Mouse (Mus musculus) v-Abl transformed pro-B cells (cell line): ENCODE data around the gene Wasf2.

Source experiments
- in situ Hi-C, 2 experiments: fragments of 400-800 bp; cut with MboI; formaldehyde crosslinking; loops; one replicate each; pipeline ENCODE4 v1.15.1; 2025; ENCODE audit not compliant: unreplicated experiment in 2 of 2

Wasf2 gene

DNA sequence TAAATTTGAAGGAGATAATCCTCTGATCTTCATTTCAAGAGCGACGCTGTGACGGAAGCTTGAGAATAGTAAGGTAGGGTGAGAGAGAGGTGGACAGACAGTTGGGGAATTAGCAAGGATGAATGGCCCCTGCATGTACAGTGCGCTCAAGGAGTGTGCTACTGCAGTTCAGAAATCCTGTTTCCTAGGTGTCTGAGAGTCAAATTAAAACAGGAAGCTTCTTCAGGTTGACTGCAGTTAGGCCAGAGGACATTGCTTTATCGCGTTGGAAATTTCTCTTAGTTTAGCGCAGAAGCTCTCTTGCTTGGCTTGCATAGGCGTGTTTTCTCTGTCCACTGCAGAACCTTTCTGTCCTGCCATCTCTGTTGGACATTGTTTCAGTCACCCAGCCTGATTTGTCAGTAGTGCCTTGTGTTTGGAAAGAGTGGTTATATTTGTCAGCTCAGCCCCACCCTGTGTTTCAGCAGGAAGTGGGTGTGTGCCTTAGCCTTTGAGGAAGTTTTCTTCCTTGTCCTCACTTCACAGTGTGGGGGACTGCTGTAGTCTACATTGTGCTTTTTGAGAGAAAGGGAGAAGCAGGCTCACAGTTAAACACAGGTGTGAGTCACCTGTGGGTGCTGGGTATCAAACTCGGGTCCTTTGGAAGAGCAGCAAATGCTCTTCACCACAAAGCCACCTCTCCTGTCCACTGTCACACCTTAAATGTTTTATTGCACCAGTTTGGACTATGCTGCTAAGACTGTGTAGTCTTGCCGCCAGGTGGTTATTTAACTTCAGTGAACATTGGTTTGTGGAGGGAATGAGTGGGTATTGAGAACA, 39.1 kb downstream of the Wasf2 start:
- in situ Hi-C loops: no loop called here

DNA sequence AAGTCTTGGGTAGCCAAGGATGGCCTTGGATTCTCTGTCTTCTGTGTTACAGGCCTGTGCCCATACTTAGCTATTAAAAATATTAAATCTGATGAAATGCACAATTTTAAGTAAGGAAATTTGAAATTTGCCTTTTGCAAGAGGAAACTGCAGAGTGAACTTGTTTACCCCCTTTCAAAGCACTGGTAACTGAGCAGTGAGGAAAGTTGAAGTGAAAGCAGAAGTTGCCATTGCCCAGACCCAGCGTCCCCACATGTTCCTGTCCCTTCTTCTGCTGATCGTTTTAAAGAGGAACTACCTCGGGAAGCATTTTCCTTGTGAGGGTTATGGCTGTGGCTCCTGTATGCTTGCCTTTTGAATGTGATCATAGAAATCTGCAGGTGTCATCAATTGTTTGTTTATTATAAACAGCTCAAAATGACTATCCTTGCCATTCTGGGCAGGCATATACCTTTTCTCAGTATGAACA, 39.8 kb downstream of the Wasf2 start:
- in situ Hi-C loops: no loop called here

DNA sequence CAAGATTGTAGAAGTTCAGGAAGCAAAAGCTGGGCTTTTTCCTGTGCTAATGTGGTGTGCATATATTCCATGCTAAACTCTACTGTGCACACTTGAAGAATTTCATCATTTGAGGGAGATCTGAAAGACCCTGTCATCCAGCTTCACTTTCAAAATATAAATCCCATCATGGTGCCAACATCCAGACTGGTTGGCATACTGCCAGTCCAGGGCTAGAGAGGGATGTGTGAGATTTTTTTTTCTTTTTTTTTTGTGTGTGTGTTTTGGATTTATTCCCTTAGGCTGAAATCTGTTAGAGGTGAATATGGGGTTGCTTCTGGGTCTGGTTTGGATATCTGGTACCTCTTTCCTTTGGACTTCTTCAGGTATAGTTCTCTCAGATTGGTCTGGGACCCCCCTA, 40.3 kb downstream of the Wasf2 start:
- in situ Hi-C loops: no loop called here

DNA sequence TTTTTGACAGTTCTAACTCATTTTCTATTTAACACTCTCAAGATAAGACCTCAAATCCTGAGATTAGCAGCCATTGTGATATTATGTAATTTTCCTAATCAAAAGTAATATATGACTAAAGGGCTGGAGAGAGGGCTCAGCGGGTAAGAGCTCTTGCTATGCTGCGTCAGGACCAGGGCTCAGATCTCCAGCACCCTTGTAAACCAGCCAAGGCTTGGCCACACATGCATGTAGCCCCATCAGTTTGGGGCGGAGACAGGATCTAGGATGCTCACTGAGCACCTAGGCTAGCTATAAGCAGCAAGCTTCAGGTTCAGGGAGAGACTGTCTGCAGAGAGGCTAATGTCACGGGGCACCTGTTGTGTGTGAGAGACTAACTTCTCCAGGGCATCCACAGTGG, 42.1 kb downstream of the Wasf2 start:
- in situ Hi-C loops: no loop called here

DNA sequence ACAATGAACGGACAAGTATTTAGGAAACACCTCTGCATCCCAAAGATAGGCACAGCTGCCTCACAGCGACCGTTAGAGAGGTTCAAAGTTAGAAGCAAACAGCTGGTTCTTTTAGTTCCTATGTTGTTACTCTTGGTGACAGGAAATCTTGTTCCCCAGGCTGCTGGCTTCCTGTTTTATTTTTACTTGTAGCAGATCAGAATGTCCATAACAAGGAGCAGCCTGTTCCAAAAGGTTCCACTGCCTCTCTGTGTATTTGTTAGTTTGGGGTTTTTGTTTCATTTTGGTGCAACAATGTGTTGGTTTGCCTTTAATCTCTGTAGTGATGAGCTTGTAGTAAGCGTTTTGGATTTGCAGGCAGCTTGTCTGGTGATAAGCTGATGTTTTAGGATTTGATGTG, 44.1 kb downstream of the Wasf2 start:
- in situ Hi-C loops: no loop called here

DNA sequence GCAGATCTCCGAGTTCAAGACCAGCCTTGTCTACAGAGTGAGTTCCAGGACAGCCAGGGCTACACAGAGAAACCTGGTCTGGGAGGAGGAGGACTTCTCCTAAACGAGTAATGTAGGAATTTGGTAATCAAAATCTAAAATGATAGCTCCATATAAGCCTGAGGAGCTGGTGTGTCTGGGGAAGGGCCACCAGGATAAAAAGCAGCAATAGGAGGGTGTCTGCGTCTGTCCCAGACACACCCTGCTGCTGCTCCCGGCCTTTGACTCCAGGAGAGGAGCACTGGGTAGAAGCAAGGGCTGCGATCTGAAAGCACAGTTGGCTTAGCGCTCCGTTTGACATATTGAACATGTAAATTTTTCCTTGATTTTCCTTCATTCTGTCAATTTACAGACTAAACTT, 45.0 kb downstream of the Wasf2 start:
- in situ Hi-C loops: loop anchor here (5.0 kb wide), 3 partner anchors 43 to 83 kb away; partner anchors contain the start of gene Wasf2 (in 1 of the 2)

DNA sequence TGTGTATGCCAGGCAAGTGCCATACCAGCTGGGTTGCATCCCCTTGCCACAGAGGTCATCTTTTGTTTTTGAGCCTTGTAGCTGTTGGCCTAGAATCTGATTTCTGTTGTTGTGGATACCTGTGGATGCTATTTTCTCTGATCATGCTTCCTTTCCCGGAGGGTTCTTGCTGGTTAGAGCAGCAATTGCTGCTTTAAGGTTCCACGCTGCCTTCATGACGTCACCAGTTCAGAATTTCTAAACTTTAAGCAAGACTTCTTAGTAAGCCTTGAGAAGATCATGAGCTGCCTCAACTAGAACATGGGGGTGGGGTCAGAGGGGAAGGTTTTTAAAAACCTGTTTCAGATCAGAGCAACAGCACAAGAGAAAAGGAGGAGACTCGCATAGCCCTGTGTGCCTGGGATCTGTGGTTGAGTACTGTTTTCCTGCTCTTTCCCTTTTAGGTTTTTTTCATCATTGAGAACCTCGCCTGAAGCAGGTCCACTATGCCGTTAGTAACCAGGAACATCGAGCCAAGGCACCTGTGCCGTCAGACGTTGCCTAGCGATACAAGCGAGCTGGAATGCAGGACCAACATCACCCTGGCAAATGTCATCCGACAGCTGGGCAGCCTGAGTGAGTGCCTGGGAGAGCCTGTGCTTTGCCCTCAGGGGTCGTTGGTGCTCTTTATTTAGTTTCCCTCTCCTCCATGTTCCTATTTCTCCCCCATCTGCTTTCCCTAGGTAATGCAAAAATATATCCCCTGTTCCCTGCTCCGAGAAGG, 45.9 kb downstream of the Wasf2 start:
- in situ Hi-C loops: loop anchor here (5.0 kb wide), 3 partner anchors 44 to 84 kb away; partner anchors contain the start of gene Wasf2 (in 1 of the 2)

DNA sequence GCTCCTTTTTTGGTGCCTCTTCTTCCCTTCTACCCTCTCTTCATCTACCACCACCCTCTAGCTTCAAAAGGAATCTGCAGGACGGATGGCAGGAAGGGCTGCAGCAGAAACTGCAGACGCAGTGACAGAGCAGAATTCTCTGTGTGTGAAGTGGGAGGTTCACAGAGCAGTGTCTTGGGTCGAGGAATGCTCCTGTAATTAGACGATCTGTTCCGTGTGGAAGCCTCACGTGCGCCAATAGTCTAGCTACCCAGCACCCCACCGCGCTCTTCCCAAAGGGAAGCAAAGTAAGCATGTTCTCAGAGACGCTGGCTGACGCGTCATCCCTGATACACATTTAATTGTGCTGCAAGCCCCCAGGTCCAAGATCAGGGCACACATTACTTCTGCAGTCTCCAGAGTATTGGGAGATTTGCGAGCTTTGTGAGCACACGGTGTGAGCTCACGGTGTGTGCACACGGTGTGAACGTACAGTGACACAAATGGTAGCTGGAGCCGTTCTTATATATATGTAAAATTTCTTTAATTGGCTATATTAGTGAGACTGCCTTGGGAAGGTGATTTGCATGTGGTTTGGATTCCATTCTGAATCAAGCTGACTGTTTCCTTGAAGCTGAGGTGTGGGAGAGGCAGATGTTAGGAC, 46.6 kb downstream of the Wasf2 start:
- in situ Hi-C loops: loop anchor here (5.0 kb wide), 3 partner anchors 45 to 85 kb away; partner anchors contain the start of gene Wasf2 (in 1 of the 2)

DNA sequence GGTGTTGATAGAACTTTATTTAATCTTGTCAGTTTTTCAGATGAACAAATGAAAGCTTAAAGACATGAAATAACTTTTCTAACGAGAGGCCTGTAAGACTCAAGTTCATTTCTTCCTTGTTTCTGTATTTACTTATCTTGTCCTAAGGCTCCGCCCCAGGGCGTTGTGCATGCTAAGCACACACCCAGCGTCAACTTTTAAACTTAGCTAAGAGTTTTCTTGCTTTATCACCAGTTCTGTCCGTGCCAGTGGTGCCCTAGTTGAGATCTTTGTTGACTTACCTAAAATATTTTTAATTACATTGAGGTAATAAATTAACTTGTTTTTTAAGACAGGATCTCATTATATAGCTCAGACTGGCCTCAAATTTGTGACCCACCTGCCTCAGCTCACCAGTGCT, 48.0 kb downstream of the Wasf2 start:
- in situ Hi-C loops: loop anchor here (5.0 kb wide), 3 partner anchors 46 to 86 kb away; partner anchors contain the start of gene Wasf2 (in 1 of the 2)

DNA sequence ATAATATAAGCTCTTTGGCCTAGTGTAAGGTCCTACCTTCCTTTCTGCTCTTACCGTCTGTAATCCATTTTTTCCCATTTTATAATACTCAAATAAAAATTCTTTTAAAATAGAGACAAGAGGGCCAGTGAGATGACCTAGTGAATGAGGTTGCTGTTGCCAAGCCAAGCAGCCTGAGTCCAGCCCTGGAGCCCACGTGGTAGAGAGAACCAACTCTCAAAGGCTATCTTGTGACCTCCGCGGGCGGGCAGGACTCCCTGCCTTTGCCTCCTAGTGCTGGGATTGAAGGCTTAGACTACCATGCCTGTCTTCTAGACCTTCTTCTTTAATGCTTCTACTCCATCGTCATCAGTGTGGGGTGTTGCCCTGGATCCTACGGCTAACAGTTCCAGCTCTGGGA, 49.0 kb downstream of the Wasf2 start:
- in situ Hi-C loops: loop anchor here (5.0 kb wide), 3 partner anchors 47 to 87 kb away; partner anchors contain the start of gene Wasf2 (in 1 of the 2)

DNA sequence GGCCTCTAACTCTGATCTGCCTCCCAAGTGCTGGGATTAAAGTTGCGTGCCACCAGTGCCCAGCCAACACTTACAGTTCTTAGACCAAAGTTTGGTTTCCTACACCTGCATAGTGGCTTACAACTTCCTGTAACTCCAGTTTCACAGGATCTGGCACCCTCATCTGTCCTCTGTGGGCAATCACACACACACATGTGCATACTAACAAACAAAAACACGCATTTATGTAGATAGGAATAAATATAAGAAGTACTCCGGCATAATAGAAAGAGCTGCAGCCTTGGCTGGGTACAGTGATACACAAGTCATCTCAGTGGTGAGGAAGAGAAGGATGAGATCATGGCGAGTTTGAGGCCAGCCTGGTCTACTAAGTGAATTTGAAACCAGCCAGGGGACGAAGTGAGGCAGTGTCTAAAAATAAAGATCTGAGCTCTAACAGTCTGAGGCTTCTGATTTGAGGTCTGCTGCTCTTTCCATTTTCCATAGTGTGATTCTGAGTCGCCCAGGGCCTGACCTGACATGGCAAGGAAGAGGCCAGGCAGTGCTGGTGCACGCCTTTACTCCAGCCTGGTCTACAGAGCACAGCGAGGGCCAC, 52.2 kb downstream of the Wasf2 start:
- in situ Hi-C loops: loop anchor here in 1 of 2 experiments (5.0 kb wide), 1 partner anchor 170 kb away; the partner anchor contains the start of gene Ahdc1

DNA sequence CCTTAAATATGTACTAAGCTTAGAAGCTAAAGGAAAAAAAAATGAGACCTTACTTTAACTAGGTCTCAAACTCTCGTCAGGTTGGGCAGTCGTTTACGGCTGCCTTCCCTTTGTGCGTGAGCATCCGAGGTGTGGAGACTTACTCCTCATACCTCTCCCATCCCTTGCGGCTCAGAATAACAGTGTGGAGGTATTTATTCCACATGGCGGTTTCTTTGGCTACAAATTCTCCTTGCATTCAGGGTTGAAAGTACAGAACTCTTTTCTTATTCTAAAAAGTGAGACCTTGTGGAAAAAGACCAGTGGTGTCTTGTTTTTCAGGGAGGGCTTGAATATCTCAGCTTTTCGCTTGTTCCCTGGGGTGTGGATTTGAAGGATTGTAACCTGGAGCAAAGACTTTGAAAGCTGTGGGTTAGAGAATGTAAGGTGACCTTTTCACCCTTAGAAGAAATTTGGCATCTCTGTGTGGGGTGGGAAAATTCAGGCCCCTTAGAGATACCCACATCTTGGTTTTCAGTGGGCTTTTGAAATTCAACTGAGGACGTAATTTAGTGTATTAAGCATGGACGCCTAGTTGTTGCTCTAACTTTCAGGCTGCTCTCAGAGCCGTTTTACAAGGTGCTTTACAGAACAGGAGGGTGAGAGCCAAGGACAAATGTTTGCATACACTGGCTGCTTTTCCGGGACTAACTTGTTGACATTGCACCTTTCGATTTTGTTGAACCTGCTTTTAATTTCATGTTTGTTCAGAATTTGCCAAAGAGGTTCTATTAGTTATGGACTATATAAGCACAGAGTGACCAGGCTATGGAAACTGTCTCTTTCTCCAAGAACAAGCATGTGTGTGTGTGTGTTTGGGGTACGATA, 54.0 kb downstream of the Wasf2 start:
- in situ Hi-C loops: loop anchor here in 1 of 2 experiments (5.0 kb wide), 1 partner anchor 172 kb away; the partner anchor contains the start of gene Ahdc1

DNA sequence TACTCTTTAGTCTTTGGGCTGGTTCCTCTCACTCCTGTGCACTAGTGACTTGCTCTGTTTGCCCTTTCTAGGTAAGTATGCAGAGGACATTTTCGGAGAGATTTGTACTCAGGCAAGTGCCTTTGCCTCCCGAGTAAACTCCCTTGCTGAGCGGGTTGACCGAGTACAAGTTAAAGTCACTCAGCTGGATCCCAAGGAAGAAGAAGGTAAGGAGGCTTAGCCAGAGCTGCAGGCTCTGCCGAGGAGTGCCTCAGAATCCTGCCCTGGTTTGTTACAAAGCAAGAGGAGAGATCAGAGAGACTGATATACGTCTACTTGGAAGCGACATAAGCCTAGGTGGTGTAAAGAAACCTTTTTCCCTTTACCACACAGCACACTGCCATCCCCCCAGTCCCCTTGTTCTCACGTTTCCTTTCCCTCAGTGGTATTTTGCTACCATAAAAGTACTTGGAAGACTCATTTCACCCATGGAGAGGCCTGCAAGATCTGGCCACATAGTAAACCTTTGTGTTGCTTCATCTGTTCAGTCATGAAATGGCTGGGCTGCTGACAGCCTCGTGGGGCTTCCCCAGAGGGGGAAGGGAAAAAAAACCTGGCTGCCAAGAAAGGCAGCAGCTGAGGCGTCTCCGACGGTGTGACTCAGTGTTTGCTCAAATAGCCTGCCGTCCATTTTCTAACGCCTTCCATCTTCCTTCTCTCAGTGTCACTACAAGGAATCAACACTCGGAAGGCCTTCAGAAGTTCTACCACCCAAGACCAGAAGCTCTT, 54.8 kb downstream of the Wasf2 start:
- in situ Hi-C loops: loop anchor here in 1 of 2 experiments (5.0 kb wide), 1 partner anchor 173 kb away; the partner anchor contains the start of gene Ahdc1

DNA sequence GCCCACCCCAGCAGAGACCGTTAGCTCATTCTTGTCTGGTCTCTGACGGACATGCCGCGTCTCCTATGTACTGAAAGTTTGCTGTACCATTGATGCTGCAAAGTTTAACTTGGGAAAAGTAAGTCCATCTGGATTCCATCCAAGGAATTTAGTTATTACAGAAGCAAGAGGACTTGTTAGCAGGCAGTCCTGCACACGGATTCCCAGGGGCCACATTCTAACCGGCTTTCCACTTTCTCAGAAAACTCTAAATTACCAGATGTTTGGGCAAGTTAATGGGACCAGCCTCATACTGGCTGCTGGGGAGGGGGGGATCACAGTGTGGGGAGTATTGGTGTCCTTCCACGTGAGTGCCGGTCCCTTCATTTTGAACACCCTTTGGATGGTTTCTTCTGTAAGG, 55.6 kb downstream of the Wasf2 start:
- in situ Hi-C loops: no loop called here

DNA sequence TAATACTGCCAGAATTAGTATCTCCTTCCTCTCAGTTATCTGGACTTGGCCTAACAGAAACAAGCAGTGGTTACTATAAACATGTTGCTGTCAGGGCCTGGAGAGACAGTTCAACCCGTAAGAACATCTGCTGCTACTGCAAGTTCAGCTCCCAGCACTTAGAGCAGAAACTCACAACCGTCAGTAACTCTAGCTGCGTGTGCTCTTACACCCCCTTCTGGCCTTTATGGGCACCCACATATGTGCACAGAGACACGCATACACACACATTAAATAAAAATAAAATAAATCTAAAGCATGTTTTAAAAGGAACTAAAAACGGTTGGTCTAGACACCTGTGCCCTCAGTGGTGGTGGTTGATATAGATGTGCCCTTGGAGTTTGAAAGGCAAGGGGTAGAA, 56.6 kb downstream of the Wasf2 start:
- in situ Hi-C loops: no loop called here

DNA sequence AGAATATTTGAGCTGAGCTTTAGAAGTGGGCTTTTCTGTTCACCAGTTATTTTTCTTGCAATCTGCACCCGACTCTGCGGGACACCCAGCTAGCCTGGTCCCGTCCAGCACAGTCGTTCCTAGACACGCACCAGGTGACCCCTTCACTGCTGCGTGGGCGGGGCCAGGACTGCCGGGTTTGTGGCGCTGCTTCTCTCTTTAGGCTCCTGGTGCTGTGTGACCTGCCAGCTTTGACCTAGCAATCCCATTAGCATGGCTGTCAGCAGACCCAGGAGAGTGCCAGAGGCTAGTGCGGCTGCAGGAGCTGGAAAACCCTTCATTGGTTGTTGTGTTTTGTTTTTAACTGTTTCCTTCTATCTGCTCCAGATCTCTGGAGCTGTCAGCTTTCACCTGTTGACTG, 59.1 kb downstream of the Wasf2 start:
- in situ Hi-C loops: no loop called here

DNA sequence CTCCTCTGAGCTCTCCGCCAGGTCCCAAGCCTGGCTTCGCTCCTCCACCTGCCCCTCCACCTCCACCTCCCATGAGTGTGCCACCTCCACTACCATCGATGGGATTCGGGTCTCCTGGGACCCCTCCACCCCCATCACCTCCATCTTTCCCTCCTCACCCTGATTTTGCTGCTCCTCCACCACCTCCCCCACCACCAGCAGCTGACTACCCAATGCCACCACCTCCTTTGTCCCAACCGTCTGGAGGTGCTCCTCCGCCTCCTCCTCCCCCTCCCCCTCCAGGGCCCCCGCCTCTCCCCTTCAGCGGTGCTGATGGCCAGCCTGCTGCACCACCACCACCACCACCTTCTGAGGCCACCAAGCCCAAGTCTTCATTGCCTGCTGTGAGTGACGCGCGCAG, 64.2 kb downstream of the Wasf2 start:
- in situ Hi-C loops: loop anchor here in 1 of 2 experiments (10.0 kb wide), 2 partner anchors 180 to 250 kb away; partner anchors contain the start of gene Ahdc1

DNA sequence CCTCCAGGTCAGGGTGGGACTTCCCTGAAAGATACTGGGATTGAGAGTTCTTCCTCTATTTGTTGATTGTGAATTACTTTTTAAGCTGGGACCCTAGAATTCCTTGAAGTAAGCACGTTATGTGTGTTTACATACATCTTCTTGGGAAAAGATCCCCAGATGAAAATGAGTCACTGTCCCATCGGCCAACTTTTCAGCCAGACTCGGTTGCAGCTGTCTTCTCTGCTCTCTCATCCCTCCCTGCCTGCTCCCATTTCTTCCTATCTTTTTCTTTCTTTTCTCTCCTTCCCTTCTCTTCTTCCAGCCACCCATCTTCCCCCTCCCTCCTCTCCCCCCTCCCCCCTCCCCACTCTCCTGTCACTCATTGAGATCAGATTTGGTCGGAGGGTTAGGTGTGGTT, 64.7 kb downstream of the Wasf2 start:
- in situ Hi-C loops: loop anchor here in 1 of 2 experiments (10.0 kb wide), 2 partner anchors 180 to 250 kb away; partner anchors contain the start of gene Ahdc1
